Mouse (Mus musculus): Measurements from ENCODE around the gene Sugt1. TPM values are rescaled to one million over a fixed set of nuclear protein-coding genes. Genes with fewer than 3 reads are reported as not detected.

Sugt1 gene
- total RNA-seq, 2 experiments from 2014 or later: 40.7 to 61.1 TPM

DNA sequence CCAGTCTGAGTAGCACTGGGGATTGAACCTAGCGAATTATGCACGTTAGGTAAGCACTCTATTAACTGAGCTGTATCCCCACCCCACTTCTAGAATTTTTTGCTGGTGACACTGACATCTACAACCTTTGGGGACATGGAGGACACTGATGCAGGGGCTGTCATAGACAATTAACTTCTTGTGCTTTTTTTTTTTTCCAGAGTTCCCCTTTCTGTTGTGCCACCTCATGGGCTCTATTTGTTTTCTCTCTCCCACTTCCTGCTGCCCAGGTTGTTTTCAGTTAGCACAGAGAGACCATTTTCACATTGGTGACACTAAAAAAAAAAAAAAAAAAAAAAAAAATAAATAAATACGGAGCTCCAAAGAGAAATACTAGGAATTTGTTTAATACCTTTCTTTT, 83.5 kb downstream of the Sugt1 start:
- ATAC-seq (replicated peaks; ENCODE audit: low FRiP score, poor library complexity, severe bottlenecking): no peak

DNA sequence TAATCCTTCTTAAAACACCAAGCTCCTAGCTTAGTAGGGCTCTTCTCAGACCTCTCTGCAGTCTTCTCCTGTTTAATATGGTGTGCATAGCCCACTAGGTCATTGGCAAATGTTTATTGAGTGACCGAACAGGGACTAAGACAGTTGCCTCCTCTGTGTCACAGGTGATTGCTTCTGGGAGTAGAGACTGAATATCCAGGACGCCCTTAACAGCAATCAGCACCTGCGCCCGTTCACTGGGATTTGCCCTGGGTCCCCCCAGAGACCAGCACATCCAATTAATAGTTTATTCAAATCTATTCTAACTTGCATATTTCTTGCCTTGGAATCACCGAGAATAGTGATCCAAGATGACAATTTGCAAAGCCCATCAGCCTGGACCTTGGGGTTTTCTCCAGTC, 85.1 kb downstream of the Sugt1 start:
- ATAC-seq (replicated peaks; ENCODE audit: low FRiP score, poor library complexity, severe bottlenecking): no peak

DNA sequence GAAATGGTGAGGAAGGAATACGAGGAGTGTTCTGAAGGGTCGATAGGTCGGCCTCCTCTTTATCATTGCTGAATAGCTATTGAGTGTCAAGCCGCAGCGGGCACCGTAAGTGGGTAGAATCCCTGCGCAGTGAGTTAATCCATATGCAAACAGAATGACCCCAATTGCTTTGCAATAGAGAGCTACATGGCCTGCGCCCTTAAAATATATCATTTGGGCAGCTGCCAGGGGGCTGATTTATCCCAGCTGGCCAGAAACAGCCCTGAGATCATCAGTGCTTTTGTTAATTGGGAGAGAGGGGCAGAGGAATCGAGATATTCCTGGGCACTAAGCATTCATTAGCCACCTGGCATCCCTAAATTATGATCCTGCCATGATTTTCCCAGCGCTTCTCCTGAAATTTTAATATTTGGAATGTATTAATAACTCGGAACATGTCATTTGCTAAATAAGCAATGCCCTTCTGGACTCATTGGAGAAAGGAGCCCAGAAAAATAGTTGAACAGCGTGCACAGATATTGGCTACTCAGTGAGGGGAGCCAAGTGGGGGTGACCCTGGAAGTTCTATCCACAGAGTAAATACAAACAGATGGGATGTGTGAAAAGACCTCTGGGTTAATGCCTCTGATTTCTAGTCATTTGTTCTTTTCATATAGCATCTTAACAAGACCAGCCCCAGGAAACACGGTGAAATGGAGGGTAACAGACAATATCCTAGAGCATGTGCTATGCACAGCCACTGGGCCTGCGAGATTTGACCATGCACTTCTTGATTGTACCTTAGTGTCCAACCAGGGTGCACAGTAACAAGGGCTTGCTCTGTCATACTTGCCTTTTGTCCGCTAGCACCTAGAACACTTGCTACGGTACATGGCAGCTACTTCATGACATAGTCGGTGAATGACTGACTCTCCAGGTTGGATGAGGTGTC, 85.9 kb downstream of the Sugt1 start:
- ATAC-seq (replicated peaks; ENCODE audit: low FRiP score, poor library complexity, severe bottlenecking): no peak

DNA sequence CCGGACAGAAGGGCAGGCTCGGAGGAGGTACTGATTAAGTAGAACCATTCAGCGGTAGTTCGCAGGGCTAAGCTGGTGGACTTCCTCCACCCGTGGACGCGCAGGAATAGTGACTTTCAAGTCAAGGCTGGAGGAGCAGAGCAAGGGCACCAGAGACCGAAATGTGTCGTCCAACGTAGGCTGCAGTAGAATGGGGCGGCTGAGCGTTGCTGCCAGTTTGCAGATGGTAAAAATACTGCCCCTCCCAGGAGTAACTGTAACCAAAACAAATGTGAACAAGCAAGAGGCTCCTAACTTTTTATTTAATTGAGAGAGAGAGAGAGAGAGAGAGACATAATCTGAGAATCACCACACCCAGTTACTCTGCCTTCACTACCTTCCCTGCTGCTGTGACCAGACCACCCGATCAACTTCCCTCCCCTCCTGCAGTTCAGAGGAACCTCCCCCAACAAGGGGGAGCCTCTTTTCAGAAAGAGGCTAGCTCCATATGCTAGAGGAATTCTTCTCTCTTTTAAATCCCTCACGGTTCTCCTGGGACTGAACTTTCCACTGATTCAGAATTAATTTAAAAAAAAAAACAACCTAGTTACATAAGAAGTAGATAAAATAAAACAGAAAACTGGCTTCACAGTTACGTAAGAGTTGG, 89.7 kb downstream of the Sugt1 start:
- ATAC-seq (replicated peaks; ENCODE audit: low FRiP score, poor library complexity, severe bottlenecking): no peak

DNA sequence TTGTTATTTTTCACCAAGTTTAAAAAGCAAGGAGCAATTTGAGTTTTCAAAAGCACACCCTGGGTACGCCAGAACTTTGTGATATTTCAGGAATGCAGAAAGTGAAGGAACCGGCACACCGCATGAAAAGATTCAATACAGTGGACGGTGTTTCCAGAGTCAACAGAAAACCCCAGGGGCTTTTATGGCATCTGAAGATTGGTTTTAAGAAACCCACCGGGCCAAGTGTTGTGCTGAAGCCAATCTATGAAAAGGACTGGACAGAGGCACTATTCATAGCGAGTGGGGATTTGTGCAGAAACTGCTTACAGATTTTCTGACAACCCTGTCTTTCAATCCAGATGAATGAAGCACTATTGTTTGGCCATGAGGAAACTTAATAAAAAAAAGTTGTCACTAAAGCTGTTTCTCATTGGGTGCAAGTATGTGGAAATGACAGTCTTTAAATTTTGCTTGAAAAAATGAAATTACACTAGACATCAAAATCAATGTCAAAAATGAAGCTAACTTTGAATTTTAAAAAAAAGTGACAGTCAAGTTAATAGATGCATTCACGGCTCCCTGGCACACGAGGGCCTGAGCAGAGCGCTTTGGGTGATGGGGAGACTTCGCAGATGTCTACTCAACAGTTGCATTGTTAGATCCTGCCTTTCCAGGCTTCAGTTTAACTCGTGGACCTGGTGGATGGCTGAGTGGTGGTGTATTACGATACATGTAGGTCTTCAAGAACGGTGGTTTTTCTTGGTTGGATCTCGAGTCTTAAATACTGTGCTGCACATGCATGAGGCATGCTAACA, 90.6 kb downstream of the Sugt1 start:
- ATAC-seq (replicated peaks; ENCODE audit: low FRiP score, poor library complexity, severe bottlenecking): no peak

DNA sequence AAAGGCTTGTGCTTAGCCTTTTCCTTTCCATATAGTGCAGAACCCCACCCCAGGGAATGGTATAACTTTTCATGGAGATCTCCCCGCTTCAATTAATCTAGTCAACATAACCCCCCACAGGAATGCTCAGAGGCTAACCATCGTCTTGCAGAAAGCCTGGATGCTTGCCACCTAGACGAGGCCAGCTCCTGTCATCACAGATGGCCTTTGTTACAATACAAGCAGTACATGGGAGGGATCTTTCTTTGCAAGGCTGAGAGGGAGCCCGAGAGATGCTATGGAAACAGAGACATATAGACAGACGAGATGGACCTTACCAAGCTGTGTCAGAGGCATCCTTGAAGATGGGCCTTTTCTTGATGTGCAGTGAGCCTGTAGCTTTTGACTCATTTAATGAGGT, 93.2 kb downstream of the Sugt1 start:
- no peak for ATAC-seq (replicated peaks; ENCODE audit: low FRiP score, poor library complexity, severe bottlenecking)

Other genes starting within 250 kb of the Sugt1 start
- gene Naa16, start 196.9 kb upstream of the Sugt1 start, total RNA-seq (2015; ENCODE audit: low replicate concordance): 43.2 and 65.8 TPM in 2 replicates
- gene Naa16, start 196.9 kb upstream of the Sugt1 start, total RNA-seq (2017; ENCODE audit: low replicate concordance): 49.9 and 60.7 TPM in 2 replicates
- 0.72 and 2.1 TPM in 2 replicates for gene Mtrf1, start 189.9 kb upstream of the Sugt1 start, total RNA-seq (2015; ENCODE audit: low replicate concordance)
- 0.91 and 1.0 TPM in 2 replicates for gene Mtrf1, start 189.9 kb upstream of the Sugt1 start, total RNA-seq (2017; ENCODE audit: low replicate concordance)
- gene Kbtbd7, start 161.2 kb upstream of the Sugt1 start, total RNA-seq (2015; ENCODE audit: low replicate concordance): 16.6 and 21.0 TPM in 2 replicates
- gene Kbtbd7, start 161.2 kb upstream of the Sugt1 start, total RNA-seq (2017; ENCODE audit: low replicate concordance): 10.8 and 16.7 TPM in 2 replicates
- 21.3 and 29.3 TPM in 2 replicates for gene Kbtbd6, start 135.9 kb upstream of the Sugt1 start, total RNA-seq (2015; ENCODE audit: low replicate concordance)
- 13.2 and 27.5 TPM in 2 replicates for gene Kbtbd6, start 135.9 kb upstream of the Sugt1 start, total RNA-seq (2017; ENCODE audit: low replicate concordance)
- gene Elf1, start 106.5 kb upstream of the Sugt1 start, total RNA-seq (2015; ENCODE audit: low replicate concordance): 38.9 and 39.8 TPM in 2 replicates
- gene Elf1, start 106.5 kb upstream of the Sugt1 start, total RNA-seq (2017; ENCODE audit: low replicate concordance): 81.2 and 83.4 TPM in 2 replicates
- 25.6 and 27.7 TPM in 2 replicates for gene Wbp4, start 106.2 kb upstream of the Sugt1 start, total RNA-seq (2015; ENCODE audit: low replicate concordance)
- gene Wbp4, start 106.2 kb upstream of the Sugt1 start, total RNA-seq (2017; ENCODE audit: low replicate concordance): 40.6 and 64.4 TPM in 2 replicates
- not detected in 2 replicates for gene Cnmd, start 74.5 kb downstream of the Sugt1 start, total RNA-seq (2015; ENCODE audit: low replicate concordance)
- gene Cnmd, start 74.5 kb downstream of the Sugt1 start, total RNA-seq (2017; ENCODE audit: low replicate concordance): not detected in 2 replicates
- gene Pcdh8, start 183.6 kb downstream of the Sugt1 start, total RNA-seq (2015; ENCODE audit: low replicate concordance): not detected in 2 replicates
- gene Pcdh8, start 183.6 kb downstream of the Sugt1 start, total RNA-seq (2017; ENCODE audit: low replicate concordance): not detected in 2 replicates

Measured in erythroid progenitor cell, adult 5-6 weeks (primary cell).